In genomic region chr17:67241951-67242773, GRCm38 (mm10) we compare ENCODE assay signal across 19 mouse cellular contexts.
DNase-seq lines count a peak whose midpoint lies in the region; ATAC-seq and TF ChIP-seq lines count a peak whose summit lies in the region.
"Had no signal": no experiment of that assay in that cellular context is flagged by ENCODE, and none has a peak within 500 bp of the region (broad histone marks: within the 10 kb centered on the region; RNA-seq: fewer than 3 reads in every experiment).

No protein-coding gene starts in this region.

- TF ChIP-seq CTCF in gastrocnemius, adult 2 months (IDR thresholded peaks at IDR 0.05), result no peak
- no peak for TF ChIP-seq CTCF in brain, embryonic 14.5 days (IDR thresholded peaks at IDR 0.05; ENCODE audit: borderline replicate concordance, extremely low read depth, insufficient read depth, insufficient read length)

- no peak for ATAC-seq in midbrain, embryonic 14.5 days (ENCODE audit: low FRiP score, low TSS enrichment)
- no peak for ATAC-seq in forebrain, embryonic 11.5 days (replicated peaks; ENCODE audit: low FRiP score)
- ATAC-seq: inflammation-experienced regulatory T-cells, adult 6 months; liver, embryonic 12.5 days had no signal

- peak; percentile 14 for DNase-seq in gastrocnemius, postnatal 14 days
- DNase-seq in gastrocnemius, adult 2 months, result no peak
- DNase-seq in kidney, postnatal 4 days, result peak; percentile 50 to 64
- DNase-seq in kidney, adult 8-10 months, result no peak
- DNase-seq in brain, embryonic 14.5 days (ENCODE audit: low read depth), result peak; percentile 57
- DNase-seq in midbrain, embryonic 14.5 days, result peak; percentile 62
- no peak for DNase-seq in forebrain, embryonic 11.5 days (ENCODE audit: low spot score)
- no peak for DNase-seq in layer of hippocampus, postnatal 10 days (ENCODE audit: low spot score in 2 of 2)
- DNase-seq: cerebellum, adult 11 months; cerebellum, postnatal 25 days; left cerebral cortex, postnatal 4 days had no signal

- H3K9ac ChIP-seq in midbrain, embryonic 14.5 days (replicated peaks; ENCODE audit: low read length), result no peak overlapping the region
- H3K9ac ChIP-seq in forebrain, embryonic 11.5 days (ENCODE audit: low read length), result no peak overlapping the region
- H3K9ac ChIP-seq: embryonic facial prominence, embryonic 12.5 days; forebrain, embryonic 12.5 days; hindbrain, embryonic 12.5 days; liver, embryonic 12.5 days; lung, embryonic 15.5 days; neural tube, embryonic 13.5 days; stomach, embryonic 15.5 days had no signal

- H3K4me1 ChIP-seq in midbrain, embryonic 14.5 days (ENCODE audit: control insufficient read depth, insufficient read depth, low read length), result peaks cover 12% of the 10 kb centered on the region; the same call in 1 of the 2 replicates
- H3K4me1 ChIP-seq in forebrain, embryonic 11.5 days (replicated peaks; ENCODE audit: control insufficient read depth, insufficient read depth, low read length), result peaks cover 9% of the 10 kb centered on the region
- H3K4me1 ChIP-seq: liver, embryonic 12.5 days had no signal

- intact Hi-C loops in gastrocnemius, postnatal 14 days (cut with DNase I; ENCODE audit: low total_unique reads), result no loop called here
- intact Hi-C loops in gastrocnemius, adult 2 months (cut with DNase I), result no loop called here

- no peaks in the 10 kb centered on the region for H3K36me3 ChIP-seq in midbrain, embryonic 14.5 days (ENCODE audit: control insufficient read depth, insufficient read depth, low read length)
- H3K36me3 ChIP-seq in forebrain, embryonic 11.5 days (ENCODE audit: control insufficient read depth, insufficient read depth, low read length), result no peaks in the 10 kb centered on the region
- H3K36me3 ChIP-seq: embryonic facial prominence, embryonic 12.5 days; forebrain, embryonic 12.5 days; hindbrain, embryonic 12.5 days; liver, embryonic 12.5 days; lung, embryonic 15.5 days; neural tube, embryonic 13.5 days; stomach, embryonic 15.5 days had no signal

- H3K27ac ChIP-seq in gastrocnemius, adult 2 months, result no peak overlapping the region
- 0 out of 2 replicates have a peak overlapping the region, but pooled peaks have one; percentile 14 for H3K27ac ChIP-seq in midbrain, embryonic 14.5 days (replicated peaks; ENCODE audit: low read depth, low read length)
- no peak overlapping the region for H3K27ac ChIP-seq in forebrain, embryonic 11.5 days (ENCODE audit: low read depth, low read length)
- H3K27ac ChIP-seq: embryonic facial prominence, embryonic 12.5 days; forebrain, embryonic 12.5 days; hindbrain, embryonic 12.5 days; liver, embryonic 12.5 days; lung, embryonic 15.5 days; neural tube, embryonic 13.5 days; stomach, embryonic 15.5 days had no signal

- H3K4me2 ChIP-seq in midbrain, embryonic 14.5 days (ENCODE audit: low read length), result no peak overlapping the region
- H3K4me2 ChIP-seq in forebrain, embryonic 11.5 days (ENCODE audit: low read depth, low read length, severe bottlenecking), result no peak overlapping the region
- H3K4me2 ChIP-seq: embryonic facial prominence, embryonic 12.5 days; forebrain, embryonic 12.5 days; hindbrain, embryonic 12.5 days; liver, embryonic 12.5 days; lung, embryonic 15.5 days; neural tube, embryonic 13.5 days; stomach, embryonic 15.5 days had no signal

- no peaks in the 10 kb centered on the region for H3K27me3 ChIP-seq in midbrain, embryonic 14.5 days (ENCODE audit: control insufficient read depth, insufficient read depth, low read length)
- H3K27me3 ChIP-seq in forebrain, embryonic 11.5 days (ENCODE audit: control insufficient read depth, insufficient read depth, low read length), result no peaks in the 10 kb centered on the region
- H3K27me3 ChIP-seq: embryonic facial prominence, embryonic 12.5 days; forebrain, embryonic 12.5 days; hindbrain, embryonic 12.5 days; liver, embryonic 12.5 days; lung, embryonic 15.5 days; neural tube, embryonic 13.5 days; stomach, embryonic 15.5 days had no signal

- no peaks in the 10 kb centered on the region for H3K9me3 ChIP-seq in midbrain, embryonic 14.5 days (ENCODE audit: control insufficient read depth, low read length)
- no peaks in the 10 kb centered on the region for H3K9me3 ChIP-seq in forebrain, embryonic 11.5 days (ENCODE audit: control insufficient read depth, low read length)
- H3K9me3 ChIP-seq: embryonic facial prominence, embryonic 12.5 days; forebrain, embryonic 12.5 days; hindbrain, embryonic 12.5 days; liver, embryonic 12.5 days; lung, embryonic 15.5 days; neural tube, embryonic 13.5 days; stomach, embryonic 15.5 days had no signal

- 49% methylated on average over 10 of the region's 10 CpGs for WGBS in midbrain, embryonic 14.5 days
- WGBS in forebrain, embryonic 11.5 days, result 54% methylated on average over 10 of the region's 10 CpGs

- TF ChIP-seq POLR2A in brain, embryonic 14.5 days (IDR thresholded peaks at IDR 0.05; ENCODE audit: borderline replicate concordance, extremely low read depth, insufficient read depth, insufficient read length, poor library complexity, severe bottlenecking), result no peak

- no peak overlapping the region for H3K4me3 ChIP-seq in gastrocnemius, adult 2 months
- H3K4me3 ChIP-seq in midbrain, embryonic 14.5 days (replicated peaks; ENCODE audit: low read depth, low read length), result no peak overlapping the region
- no peak overlapping the region for H3K4me3 ChIP-seq in forebrain, embryonic 11.5 days (ENCODE audit: low read depth, low read length)
- H3K4me3 ChIP-seq: embryonic facial prominence, embryonic 12.5 days; forebrain, embryonic 12.5 days; hindbrain, embryonic 12.5 days; liver, embryonic 12.5 days; lung, embryonic 15.5 days; neural tube, embryonic 13.5 days; stomach, embryonic 15.5 days had no signal

Comparison
In these comparisons a context has a peak if more than half of its experiments do, and no peak if none do; other contexts are left out.
1. DNase-seq: peak in gastrocnemius, postnatal 14 days (single experiment), kidney, postnatal 4 days (2 of 2), brain, embryonic 14.5 days (single experiment) and midbrain, embryonic 14.5 days (single experiment); none in gastrocnemius, adult 2 months (single experiment), kidney, adult 8-10 months (0 of 2), forebrain, embryonic 11.5 days (single experiment) and layer of hippocampus, postnatal 10 days (0 of 2).